Mouse (Mus musculus): ENCODE results near the gene Oosp1.

- TF ChIP-seq POLR2A (IDR thresholded peaks at IDR 0.05; ENCODE audit: control insufficient read depth, low read depth, low read length) = no peak
- TF ChIP-seq CTCF (IDR thresholded peaks at IDR 0.05; ENCODE audit: control insufficient read depth, insufficient read depth, insufficient replicate concordance, low read depth, low read length) = no peak
These were observed 31.8 kb downstream of the Oosp1 start for GRCm38 (mm10) chr19:11659142-11659541.
